Mouse (Mus musculus) hindbrain, embryonic 11.5 days (tissue): Measurements from ENCODE around the gene Hnf1b. TPM values are rescaled to one million over a fixed set of nuclear protein-coding genes. Genes with fewer than 3 reads are reported as not detected.

ENCODE experiments used
- ATAC-seq: fragments of 200-750 bp; cut with Nextera tagmentation; 2 replicates; pipeline ENCODE4 v1.8.0; 2017; ENCODE audit warnings: mild to moderate bottlenecking, moderate TSS enrichment, moderate library complexity; ENCODE audit not compliant: low FRiP score
- DNase-seq: peaks from one replicate; pipeline ENCODE4 v3.0.0-alpha.2; 2015; ENCODE audit warnings: low spot score
- H3K27ac ChIP-seq: fragments of 300-500 bp; sonication (generic); 2 replicates; pipeline ENCODE4 v1.5.1; 2014; ENCODE audit warnings: mild to moderate bottlenecking, low read depth, low read length
- H3K27me3 ChIP-seq: fragments of 300-500 bp; sonication (generic); 2 replicates; pipeline ENCODE4 v1.6.1; 2014; ENCODE audit warnings: mild to moderate bottlenecking, low read length, moderate library complexity, mixed read lengths; ENCODE audit not compliant: control insufficient read depth, insufficient read depth
- H3K36me3 ChIP-seq: fragments of 300-500 bp; sonication (generic); 2 replicates; pipeline ENCODE4 v1.6.1; 2014; ENCODE audit warnings: mild to moderate bottlenecking, low read length, moderate library complexity, mixed read lengths; ENCODE audit not compliant: control insufficient read depth, insufficient read depth
- H3K4me1 ChIP-seq: fragments of 300-500 bp; sonication (generic); replicated peaks from 2 replicates; pipeline ENCODE4 v1.6.1; 2014; ENCODE audit warnings: low read length, mixed read lengths; ENCODE audit not compliant: control insufficient read depth, insufficient read depth
- H3K4me2 ChIP-seq: fragments of 300-500 bp; sonication (generic); replicated peaks from 2 replicates; pipeline ENCODE4 v1.6.1; 2014; ENCODE audit warnings: mild to moderate bottlenecking, low read depth, low read length
- H3K4me3 ChIP-seq: fragments of 300-500 bp; sonication (generic); 2 replicates; pipeline ENCODE4 v1.5.1; 2014; ENCODE audit warnings: low read depth, low read length
- H3K9ac ChIP-seq: fragments of 300-500 bp; sonication (generic); 2 replicates; pipeline ENCODE4 v1.6.1; 2014; ENCODE audit warnings: low read depth, low read length
- H3K9me3 ChIP-seq: fragments of 300-500 bp; sonication (generic); 2 replicates; pipeline ENCODE4 v1.6.1; 2016; ENCODE audit warnings: low read length; ENCODE audit not compliant: control insufficient read depth
- WGBS: fragments of 180-500 bp; shearing (Covaris S2); extraction: QIAGEN DNeasy Blood & Tissue Kit; methylation state at CpG from one replicate; pipeline ENCODE4 v1.1.7; 2014; 5-methylcytosine and 5-hydroxymethylcytosine counted together
- polyA plus RNA-seq: library from polyadenylated mRNA; unstranded; fragments of >200 nt; fragmentation: Nextera tagmentation; extraction: Ambion mirVana; gene quantifications from 2 replicates; pipeline ENCODE4 v1.2.1, GENCODE M21; 2014

The Hnf1b gene
- polyA plus RNA-seq, result 0.32 TPM in 1 of 2 replicates, not detected in the other

- peaks cover 6% of the 10 kb centered on the region for H3K4me1 ChIP-seq
- no peak within 1 kb of the TSS for H3K4me2 ChIP-seq
- no peak for ATAC-seq
- no peak within 1 kb of the TSS for H3K4me3 ChIP-seq
- 1% methylated on average over 33 of the region's 36 CpGs for WGBS
- peaks cover 52% of the 10 kb centered on the region for H3K27me3 ChIP-seq
- DNase-seq, result peak; percentile 55
- H3K36me3 ChIP-seq, result no peaks in the 10 kb centered on the region
- H3K9ac ChIP-seq, result no peak within 1 kb of the TSS
- H3K27ac ChIP-seq, result no peak within 1 kb of the TSS
- no peaks in the 10 kb centered on the region for H3K9me3 ChIP-seq
Measured at GRCm38 (mm10) chr11:83849529-83850335, at the start of gene Hnf1b. Hnf1b (plus strand) TSS chr11:83850063.

GRCm38 (mm10) chr11:83802166-83802565 is 47.7 kb upstream of the Hnf1b start:
- H3K4me3 ChIP-seq, result no peak overlapping the region
- 70% methylated on average over 8 of the region's 8 CpGs for WGBS

GRCm38 (mm10) chr11:83802581-83802980 is 47.3 kb upstream of the Hnf1b start:
- Histone ChIP-seq H3K27ac (no peak overlapping the region), H3K9ac (no peak overlapping the region), H3K36me3 (no peaks in the 10 kb centered on the region), H3K4me2 (no peak overlapping the region), H3K9me3 (no peaks in the 10 kb centered on the region), H3K27me3 (no peaks in the 10 kb centered on the region), H3K4me3 (no peak overlapping the region), H3K4me1 (no peaks in the 10 kb centered on the region)
- no peak for DNase-seq
- WGBS, result 97% methylated on average over 4 of the region's 4 CpGs
- no peak for ATAC-seq

More at GRCm38 (mm10) chr11:83802166-83802565, 47.7 kb upstream of the Hnf1b start:
- ATAC-seq (no peak), DNase-seq (peak; percentile 54)
- Histone ChIP-seq H3K36me3 (no peaks in the 10 kb centered on the region), H3K4me1 (no peaks in the 10 kb centered on the region), H3K9me3 (no peaks in the 10 kb centered on the region), H3K4me2 (no peak overlapping the region), H3K9ac (no peak overlapping the region), H3K27me3 (no peaks in the 10 kb centered on the region), H3K27ac (no peak overlapping the region)

GRCm38 (mm10) chr11:83810441-83810840 is 39.4 kb upstream of the Hnf1b start:
- no peak for DNase-seq
- no peak overlapping the region for H3K27ac ChIP-seq
- WGBS, result 77% methylated on average over 8 of the region's 8 CpGs
- H3K9me3 ChIP-seq, result no peaks in the 10 kb centered on the region
- H3K4me3 ChIP-seq, result no peak overlapping the region
- no peak for ATAC-seq
- H3K36me3 ChIP-seq, result no peaks in the 10 kb centered on the region
- H3K27me3 ChIP-seq, result no peaks in the 10 kb centered on the region
- H3K9ac ChIP-seq, result no peak overlapping the region
- H3K4me2 ChIP-seq, result no peak overlapping the region
- no peaks in the 10 kb centered on the region for H3K4me1 ChIP-seq

- no peaks in the 10 kb centered on the region for H3K9me3 ChIP-seq
- H3K9ac ChIP-seq, result no peak overlapping the region
- H3K27me3 ChIP-seq, result no peaks in the 10 kb centered on the region
- ATAC-seq, result no peak
- DNase-seq, result no peak
- H3K4me2 ChIP-seq, result no peak overlapping the region
- no peaks in the 10 kb centered on the region for H3K36me3 ChIP-seq
- WGBS, result 82% methylated on average over 5 of the region's 5 CpGs
- H3K4me3 ChIP-seq, result no peak overlapping the region
- no peak overlapping the region for H3K27ac ChIP-seq
- H3K4me1 ChIP-seq, result no peaks in the 10 kb centered on the region
Measured at GRCm38 (mm10) chr11:83815191-83815590, 34.7 kb upstream of the Hnf1b start.

- H3K4me3 ChIP-seq, result no peak overlapping the region
Measured at GRCm38 (mm10) chr11:83815628-83816027, 34.2 kb upstream of the Hnf1b start.

GRCm38 (mm10) chr11:83817048-83817447 is 32.8 kb upstream of the Hnf1b start:
- Histone ChIP-seq H3K4me1 (no peaks in the 10 kb centered on the region), H3K27ac (no peak overlapping the region), H3K4me3 (no peak overlapping the region), H3K27me3 (no peaks in the 10 kb centered on the region), H3K9ac (no peak overlapping the region), H3K9me3 (no peaks in the 10 kb centered on the region), H3K36me3 (no peaks in the 10 kb centered on the region), H3K4me2 (no peak overlapping the region)
- DNase-seq (no peak), ATAC-seq (no peak)
- 73% methylated on average over 6 of the region's 6 CpGs for WGBS

More at GRCm38 (mm10) chr11:83815628-83816027, 34.2 kb upstream of the Hnf1b start:
- Histone ChIP-seq H3K4me1 (no peaks in the 10 kb centered on the region), H3K9me3 (no peaks in the 10 kb centered on the region), H3K27ac (no peak overlapping the region), H3K36me3 (no peaks in the 10 kb centered on the region), H3K9ac (no peak overlapping the region), H3K27me3 (no peaks in the 10 kb centered on the region), H3K4me2 (no peak overlapping the region)
- peak; percentile 78 for DNase-seq
- 11% methylated on average over 9 of the region's 9 CpGs for WGBS
- ATAC-seq, result no peak

GRCm38 (mm10) chr11:83817994-83818393 is 31.9 kb upstream of the Hnf1b start:
- Histone ChIP-seq H3K36me3 (no peaks in the 10 kb centered on the region), H3K4me2 (no peak overlapping the region), H3K9ac (no peak overlapping the region), H3K4me1 (no peaks in the 10 kb centered on the region), H3K27ac (no peak overlapping the region), H3K9me3 (no peaks in the 10 kb centered on the region), H3K4me3 (no peak overlapping the region), H3K27me3 (no peaks in the 10 kb centered on the region)
- ATAC-seq (no peak), DNase-seq (no peak)
- WGBS, result 80% methylated on average over 4 of the region's 4 CpGs

GRCm38 (mm10) chr11:83818591-83819127 is 31.2 kb upstream of the Hnf1b start:
- DNase-seq, result no peak
- Histone ChIP-seq H3K27ac (no peak overlapping the region), H3K4me2 (no peak overlapping the region), H3K4me3 (no peak overlapping the region), H3K9me3 (no peaks in the 10 kb centered on the region), H3K36me3 (no peaks in the 10 kb centered on the region), H3K4me1 (no peaks in the 10 kb centered on the region), H3K9ac (no peak overlapping the region), H3K27me3 (no peaks in the 10 kb centered on the region)
- WGBS, result 62% methylated on average over 9 of the region's 9 CpGs
- ATAC-seq, result no peak
